Mouse (Mus musculus): Measurements from ENCODE around the gene Slc25a1. TPM values are rescaled to one million over a fixed set of nuclear protein-coding genes. Genes with fewer than 3 reads are reported as not detected.

Gene Slc25a1
- polyA plus RNA-seq (2012; ENCODE audit: low replicate concordance): 69.4 and 186 TPM in 2 replicates

DNA sequence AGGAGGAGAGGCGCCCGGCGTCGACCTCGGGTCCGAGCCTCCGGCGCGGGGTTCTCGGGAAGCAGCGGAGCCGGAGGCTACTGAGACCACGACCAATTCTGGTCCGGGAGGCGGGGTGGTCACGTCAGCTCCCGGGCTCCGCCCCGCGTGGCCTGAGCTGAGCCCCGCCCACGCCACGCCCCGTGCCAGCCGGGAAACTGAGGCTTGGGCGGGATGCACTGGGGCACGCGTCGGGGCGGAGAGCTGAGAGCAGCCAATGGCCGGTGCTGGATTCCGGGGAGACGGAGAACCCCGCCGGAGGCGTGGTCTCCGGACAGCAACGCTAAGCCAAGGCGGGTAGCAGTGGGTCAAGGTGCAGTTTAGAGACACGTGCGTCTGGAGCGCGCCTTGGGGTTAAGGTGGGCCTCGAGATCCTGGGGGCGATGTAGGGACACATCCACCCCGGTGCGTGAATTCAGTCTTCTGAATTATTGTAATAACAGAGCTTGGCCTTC, at the start of gene Slc25a1:
TSS of gene Slc25a1 (minus strand) at position 133 of the 494 bp plus-strand sequence.

GRCm38 (mm10) chr16:17914307-17915249, 13.4 kb downstream of the Slc25a1 start, which contains the start of gene Gsc2:
Gene Gsc2, minus strand, starts transcription at chr16:17915059.

GRCm38 (mm10) chr16:17911052-17911595, 16.9 kb downstream of the Slc25a1 start, which contains the start of gene Ess2:
Gene Ess2, minus strand, starts transcription at chr16:17911348.

DNA sequence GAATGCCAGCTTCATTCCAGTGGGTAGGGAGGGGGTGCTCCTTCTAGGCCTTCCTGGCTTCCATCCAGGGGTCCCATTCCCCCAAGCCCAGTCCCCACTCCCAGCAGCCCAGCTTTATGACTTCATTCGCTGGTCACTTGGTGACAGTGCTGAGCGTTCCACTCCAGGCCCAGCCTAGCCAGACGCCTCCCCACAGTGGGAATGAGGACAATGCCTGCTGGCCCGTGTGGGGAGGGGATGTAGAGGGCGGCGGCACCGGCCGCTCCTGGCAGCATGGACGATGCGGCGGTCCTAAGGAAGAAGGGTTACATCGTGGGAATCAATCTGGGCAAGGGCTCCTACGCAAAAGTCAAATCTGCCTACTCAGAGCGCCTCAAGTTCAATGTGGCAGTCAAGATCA, 29.6 kb downstream of the Slc25a1 start, which contains the start of the genes Dgcr2 and Tssk2:
TSS of gene Dgcr2 (minus strand) at position 101 of the 400 bp plus-strand sequence.
TSS of gene Tssk2 (plus strand) at position 176 of the 400 bp plus-strand sequence.

GRCm38 (mm10) chr16:17893923-17894322, 34.1 kb downstream of the Slc25a1 start, which contains the start of gene Tssk1:
Gene Tssk1, plus strand, starts transcription at chr16:17894223.

GRCm38 (mm10) chr16:17891567-17891959, 36.5 kb downstream of the Slc25a1 start, which contains the start of gene Gm20518:
Gene Gm20518, minus strand, starts transcription at chr16:17891671.

Other genes with a start within 250 kb of the Slc25a1 start
- gene Med15, start 195.3 kb downstream of the Slc25a1 start, polyA plus RNA-seq (2012; ENCODE audit: low replicate concordance): 168 and 199 TPM in 2 replicates
- gene Klhl22, start 168.6 kb downstream of the Slc25a1 start, polyA plus RNA-seq (2012; ENCODE audit: low replicate concordance): 4.9 and 14.8 TPM in 2 replicates
- gene Scarf2, start 130.9 kb downstream of the Slc25a1 start, polyA plus RNA-seq (2012; ENCODE audit: low replicate concordance): 1.3 and 4.3 TPM in 2 replicates
- not detected in 2 replicates for gene B830017H08Rik, start 95.1 kb downstream of the Slc25a1 start, polyA plus RNA-seq (2012; ENCODE audit: low replicate concordance)
- 1.8 and 8.0 TPM in 2 replicates for gene Car15, start 89.9 kb downstream of the Slc25a1 start, polyA plus RNA-seq (2012; ENCODE audit: low replicate concordance)
- gene Gm20518, start 36.5 kb downstream of the Slc25a1 start, polyA plus RNA-seq (2012; ENCODE audit: low replicate concordance): 0.42 and 1.5 TPM in 2 replicates
- gene Tssk1, start 34.0 kb downstream of the Slc25a1 start, polyA plus RNA-seq (2012; ENCODE audit: low replicate concordance): not detected in 2 replicates
- gene Dgcr2, start 29.7 kb downstream of the Slc25a1 start, polyA plus RNA-seq (2012; ENCODE audit: low replicate concordance): 23.3 and 26.7 TPM in 2 replicates
- not detected in 2 replicates for gene Tssk2, start 29.6 kb downstream of the Slc25a1 start, polyA plus RNA-seq (2012; ENCODE audit: low replicate concordance)
- 27.5 and 31.1 TPM in 2 replicates for gene Ess2, start 16.9 kb downstream of the Slc25a1 start, polyA plus RNA-seq (2012; ENCODE audit: low replicate concordance)
- not detected in 2 replicates for gene Gsc2, start 13.2 kb downstream of the Slc25a1 start, polyA plus RNA-seq (2012; ENCODE audit: low replicate concordance)
- not detected in 2 replicates for gene Vpreb2, start 52.2 kb upstream of the Slc25a1 start, polyA plus RNA-seq (2012; ENCODE audit: low replicate concordance)
- 8.0 and 23.0 TPM in 2 replicates for gene Dgcr6, start 124.6 kb upstream of the Slc25a1 start, polyA plus RNA-seq (2012; ENCODE audit: low replicate concordance)
- gene Prodh, start 162.0 kb upstream of the Slc25a1 start, polyA plus RNA-seq (2012; ENCODE audit: low replicate concordance): 2.4 and 2.5 TPM in 2 replicates
- gene Rtn4r, start 199.4 kb upstream of the Slc25a1 start, polyA plus RNA-seq (2012; ENCODE audit: low replicate concordance): 0.46 and 0.91 TPM in 2 replicates

Data from hematopoietic multipotent progenitor cell, adult 10-12 weeks (in vitro differentiated cells).